Comparison of ENCODE assay signal across 14 mouse cellular contexts in the genomic region with DNA sequence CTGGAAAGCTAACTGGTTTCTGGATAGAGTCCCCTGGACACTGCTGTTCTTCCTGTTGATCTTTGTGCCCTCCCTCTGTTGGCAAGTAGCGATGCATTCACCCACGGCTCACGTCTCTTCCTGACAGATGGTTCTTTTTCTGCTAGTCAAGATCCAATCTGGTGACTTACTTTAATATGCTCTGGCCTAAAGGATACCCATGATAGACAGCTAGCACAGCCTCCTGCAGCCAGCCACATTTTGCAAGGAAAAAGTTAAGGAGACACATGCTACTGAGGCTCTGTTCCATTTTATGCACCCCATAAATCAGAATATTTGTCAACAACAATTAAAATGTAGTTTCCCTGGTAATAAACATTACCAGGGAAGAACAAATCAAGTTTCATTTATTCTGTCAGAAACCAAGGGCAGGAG.
DNase-seq lines count a peak whose midpoint lies in the region; ATAC-seq lines count a peak whose summit lies in the region.
"Had no signal": no experiment of that assay in that cellular context is flagged by ENCODE, and none has a peak within 500 bp of the region (broad histone marks: within the 10 kb centered on the region; RNA-seq: fewer than 3 reads in every experiment).

No protein-coding gene starts in this region.

- H3K36me3 ChIP-seq in hindbrain, embryonic 16.5 days (ENCODE audit: control insufficient read depth, insufficient read depth, low read length): no peaks in the 10 kb centered on the region
- H3K36me3 ChIP-seq: embryonic facial prominence, embryonic 12.5 days; liver, embryonic 13.5 days had no signal

- WGBS in hindbrain, embryonic 16.5 days: 10% methylated on average over 3 of the region's 3 CpGs

- peaks cover 10% of the 10 kb centered on the region for H3K4me1 ChIP-seq in hindbrain, embryonic 16.5 days (ENCODE audit: control insufficient read depth, insufficient read depth, low read depth, low read length)
- H3K4me1 ChIP-seq: liver, embryonic 13.5 days had no signal

- peak; percentile 14 for DNase-seq in heart, adult 11 months
- DNase-seq in heart, adult 18-20 months: no peak
- DNase-seq in MN1 (ENCODE audit: low spot score): peak; percentile 17
- peak; percentile 15 to 36 for DNase-seq in cerebellum, adult 18-20 months
- no peak for DNase-seq in ovary, postnatal 14 days (ENCODE audit: low spot score)
- no peak for DNase-seq in left cerebral cortex, adult 18-20 months (ENCODE audit: low spot score in 2 of 2)
- DNase-seq: B cell, adult 2 months; liver, embryonic 13.5 days; thymus, postnatal 25 days had no signal

- H3K9ac ChIP-seq in hindbrain, embryonic 16.5 days (ENCODE audit: low read depth, low read length): no peak overlapping the region
- H3K9ac ChIP-seq: embryonic facial prominence, embryonic 12.5 days; liver, embryonic 13.5 days had no signal

- ATAC-seq in hindbrain, embryonic 16.5 days: peak; percentile 84
- no peak for ATAC-seq in inflammation-experienced regulatory T-cells, adult 6 months

- H3K4me2 ChIP-seq in hindbrain, embryonic 16.5 days (ENCODE audit: low read length): no peak overlapping the region
- H3K4me2 ChIP-seq: embryonic facial prominence, embryonic 12.5 days; liver, embryonic 13.5 days had no signal

- H3K4me3 ChIP-seq in hindbrain, embryonic 16.5 days (ENCODE audit: low read length): no peak overlapping the region
- H3K4me3 ChIP-seq: embryonic facial prominence, embryonic 12.5 days; left cerebral cortex, adult 2 months; liver, embryonic 13.5 days had no signal

- no peaks in the 10 kb centered on the region for H3K9me3 ChIP-seq in hindbrain, embryonic 16.5 days (ENCODE audit: control insufficient read depth, low read length)
- H3K9me3 ChIP-seq: embryonic facial prominence, embryonic 12.5 days; liver, embryonic 13.5 days had no signal

- no peaks in the 10 kb centered on the region for H3K27me3 ChIP-seq in hindbrain, embryonic 16.5 days (replicated peaks; ENCODE audit: control insufficient read depth, insufficient read depth, low read length)
- H3K27me3 ChIP-seq: embryonic facial prominence, embryonic 12.5 days; liver, embryonic 13.5 days had no signal

- H3K27ac ChIP-seq in hindbrain, embryonic 16.5 days (ENCODE audit: low read depth, low read length): no peak overlapping the region
- H3K27ac ChIP-seq: embryonic facial prominence, embryonic 12.5 days; left cerebral cortex, adult 2 months; liver, embryonic 13.5 days; macrophage had no signal

Comparison
In these comparisons a context has a peak if more than half of its experiments do, and no peak if none do; other contexts are left out.
1. DNase-seq: peak in heart, adult 11 months (single experiment), MN1 (single experiment) and cerebellum, adult 18-20 months (2 of 2); none in heart, adult 18-20 months (0 of 2), ovary, postnatal 14 days (single experiment) and left cerebral cortex, adult 18-20 months (0 of 2).